Mouse (Mus musculus) splenic B cell, adult 2 months (primary cell): ENCODE data around the gene Pfn1.

Experiments
- DNase-seq: peaks from one replicate; pipeline ENCODE4 v3.0.0-alpha.2; 2011; ENCODE audit warnings: low read depth, low spot score
- H3K27me3 ChIP-seq: 2 replicates; pipeline ENCODE4 v1.6.1; 2012; ENCODE audit warnings: mild to moderate bottlenecking, low read length, moderate library complexity, mixed read lengths; ENCODE audit not compliant: control insufficient read depth, poor library complexity, insufficient read depth, severe bottlenecking
- H3K36me3 ChIP-seq: 2 replicates; pipeline ENCODE4 v1.6.1; 2012; ENCODE audit warnings: mild to moderate bottlenecking, low read length, moderate library complexity, mixed read lengths; ENCODE audit not compliant: control insufficient read depth, poor library complexity, insufficient read depth, severe bottlenecking

Pfn1 gene

DNA sequence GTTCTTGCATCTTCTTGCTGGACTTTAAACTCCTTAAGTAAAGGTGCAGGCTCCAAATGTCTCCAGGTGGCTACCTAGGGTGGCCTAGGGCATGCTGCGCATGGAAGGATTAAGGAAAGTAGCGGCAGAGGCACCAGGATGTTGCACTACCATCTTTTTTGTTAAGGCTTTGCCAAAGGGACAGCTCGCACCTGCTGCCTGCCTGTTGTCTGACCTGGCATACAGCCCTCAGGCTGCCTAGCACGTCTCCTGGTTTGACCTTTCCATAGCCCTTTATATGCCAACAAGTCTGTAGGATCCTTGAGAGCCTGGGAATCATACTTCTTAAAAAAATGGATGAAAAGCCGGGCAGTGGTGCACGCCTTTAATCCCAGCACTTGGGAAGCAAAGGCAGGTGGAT, 11.4 kb downstream of the Pfn1 start:
- no peak for DNase-seq
- no peaks in the 10 kb centered on the region for H3K27me3 ChIP-seq
- peaks cover 6% of the 10 kb centered on the region; the same call in 1 of the 2 replicates for H3K36me3 ChIP-seq

DNA sequence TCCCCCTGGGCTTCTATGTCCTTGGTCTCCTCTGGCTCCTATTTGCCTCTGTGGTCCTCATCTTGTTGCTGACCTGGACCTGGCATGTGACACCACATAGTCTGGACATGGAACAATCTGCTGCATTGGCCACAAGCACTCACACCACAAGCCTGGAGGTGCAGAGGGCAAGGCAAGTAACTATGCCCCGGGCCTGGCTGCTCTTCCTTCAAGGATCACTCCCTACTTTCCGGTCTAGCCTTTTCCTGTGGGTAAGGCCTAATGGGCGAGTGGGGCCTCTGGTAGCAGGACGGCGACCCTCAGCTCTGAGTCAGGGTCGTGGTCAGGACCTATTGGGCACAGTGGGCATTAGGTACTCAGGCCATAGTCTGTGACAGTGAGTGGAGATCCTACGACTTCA, 13.2 kb downstream of the Pfn1 start:
- H3K36me3 ChIP-seq, result peaks cover 6% of the 10 kb centered on the region; the same call in 1 of the 2 replicates
- no peaks in the 10 kb centered on the region for H3K27me3 ChIP-seq
- no peak for DNase-seq

DNA sequence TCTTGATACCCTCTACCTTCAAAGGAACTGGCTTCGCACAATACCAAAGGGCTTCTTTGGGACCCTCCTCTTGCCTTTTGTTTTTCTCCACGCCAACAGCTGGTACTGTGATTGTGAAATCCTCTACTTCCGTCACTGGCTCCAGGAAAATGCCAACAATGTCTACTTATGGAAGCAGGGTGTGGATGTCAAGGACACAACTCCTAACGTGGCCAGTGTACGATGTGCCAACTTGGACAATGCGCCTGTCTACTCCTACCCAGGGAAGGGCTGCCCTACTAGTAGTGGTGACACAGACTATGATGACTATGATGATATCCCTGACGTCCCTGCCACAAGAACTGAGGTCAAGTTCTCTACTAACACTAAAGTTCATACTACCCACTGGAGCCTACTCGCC, 14.5 kb downstream of the Pfn1 start:
- peaks cover 6% of the 10 kb centered on the region; the same call in 1 of the 2 replicates for H3K36me3 ChIP-seq
- DNase-seq, result no peak
- H3K27me3 ChIP-seq, result no peaks in the 10 kb centered on the region

DNA sequence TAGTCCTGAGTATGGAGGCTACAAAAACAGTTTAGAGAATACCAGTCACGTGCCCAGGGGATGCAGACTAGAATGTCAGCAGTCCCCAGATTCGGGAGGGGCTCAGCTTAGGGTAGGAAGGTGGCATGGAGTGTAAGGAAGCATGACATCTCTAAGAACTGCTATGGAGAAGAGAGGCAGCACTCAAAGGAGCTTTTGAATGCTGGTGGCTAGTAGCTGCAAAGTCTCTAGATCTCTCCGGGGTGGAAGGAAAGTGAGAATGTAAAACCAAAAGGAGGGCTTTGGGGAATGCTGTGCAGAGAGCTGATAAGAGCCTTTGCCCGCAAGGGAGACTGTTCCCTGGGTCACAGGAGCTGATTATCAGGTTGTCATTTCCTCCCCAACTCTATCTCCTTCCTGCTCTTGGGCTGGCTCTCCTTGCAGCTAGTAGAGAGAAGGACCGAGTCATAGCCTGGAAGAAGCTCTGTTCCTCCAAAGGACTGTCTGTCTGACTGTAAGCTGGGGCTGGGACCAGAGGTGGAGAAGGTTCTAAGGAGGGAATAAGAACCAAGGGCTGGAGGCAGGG, 15.6 kb downstream of the Pfn1 start, which contains the start of gene Gp1ba:
Gene Gp1ba, plus strand, starts transcription at position 409 of the 565 bp plus-strand sequence.
- H3K36me3 ChIP-seq, result 0 out of 2 replicates have a peak, but pooled peaks cover 2% of the 10 kb centered on the region
- no peak for DNase-seq
- H3K27me3 ChIP-seq, result no peaks in the 10 kb centered on the region

DNA sequence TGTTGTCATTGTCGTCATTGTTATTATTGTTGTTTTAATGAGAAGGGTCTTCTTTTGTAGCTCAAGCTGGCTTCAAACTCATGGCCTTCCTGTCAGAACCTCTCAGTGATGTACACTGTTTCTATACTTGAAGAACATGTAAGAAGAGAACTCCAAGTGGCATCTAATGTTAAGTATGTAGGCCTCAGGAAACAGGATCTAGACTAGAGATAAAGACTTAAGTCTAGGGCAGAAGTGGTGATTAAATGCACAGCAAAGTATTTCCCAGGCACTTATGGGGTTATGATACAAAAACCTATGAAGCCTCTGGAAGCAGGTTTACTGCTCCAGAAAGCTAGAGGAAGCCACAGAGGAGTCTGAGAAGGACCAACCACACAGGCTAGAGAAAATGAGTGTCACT, 16.2 kb downstream of the Pfn1 start:
- Histone ChIP-seq H3K27me3 (no peaks in the 10 kb centered on the region), H3K36me3 (0 out of 2 replicates have a peak, but pooled peaks cover 2% of the 10 kb centered on the region)
- DNase-seq, result no peak

DNA sequence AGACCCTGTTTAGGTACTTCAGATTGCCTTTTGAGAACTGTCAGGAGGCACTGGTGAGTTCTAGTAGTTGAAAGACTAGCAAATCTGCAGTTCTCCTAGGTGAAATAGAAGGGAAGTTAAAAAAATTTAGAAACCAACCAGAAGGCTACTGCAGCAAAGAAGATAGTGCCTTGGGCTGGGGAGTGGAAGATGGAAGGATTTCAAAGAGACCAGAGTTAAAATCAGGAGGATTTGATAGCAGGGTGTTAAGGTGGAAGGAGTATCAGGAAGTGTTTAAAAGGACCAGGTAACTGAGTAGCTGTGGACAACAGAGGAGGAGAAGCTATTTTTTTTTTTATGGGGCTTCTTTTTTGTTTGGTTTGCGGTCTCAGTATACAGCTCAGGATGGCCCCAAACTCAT, 16.7 kb downstream of the Pfn1 start:
- no peak for DNase-seq
- H3K36me3 ChIP-seq, result no peaks in the 10 kb centered on the region
- no peaks in the 10 kb centered on the region for H3K27me3 ChIP-seq

DNA sequence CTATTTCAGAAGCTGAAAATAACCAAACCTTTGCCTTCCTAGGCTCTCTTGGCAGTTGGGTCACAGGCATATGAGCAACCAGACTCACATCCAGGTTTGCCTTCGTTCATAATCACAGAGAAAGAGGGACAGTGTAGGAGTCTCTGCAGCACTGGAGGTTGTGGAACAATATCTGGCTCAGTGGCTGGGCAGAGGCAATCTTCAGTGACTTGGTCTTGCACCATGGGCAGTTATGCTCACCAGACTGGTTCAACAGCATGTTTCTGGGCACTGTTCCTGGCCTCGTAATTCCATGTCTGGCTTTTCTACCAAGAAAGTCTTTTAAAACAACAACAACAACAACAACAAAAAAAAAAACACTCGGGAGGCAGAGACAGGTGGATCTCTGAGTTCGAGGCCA, 18.8 kb downstream of the Pfn1 start:
- no peaks in the 10 kb centered on the region for H3K27me3 ChIP-seq
- H3K36me3 ChIP-seq, result no peaks in the 10 kb centered on the region
- no peak for DNase-seq

DNA sequence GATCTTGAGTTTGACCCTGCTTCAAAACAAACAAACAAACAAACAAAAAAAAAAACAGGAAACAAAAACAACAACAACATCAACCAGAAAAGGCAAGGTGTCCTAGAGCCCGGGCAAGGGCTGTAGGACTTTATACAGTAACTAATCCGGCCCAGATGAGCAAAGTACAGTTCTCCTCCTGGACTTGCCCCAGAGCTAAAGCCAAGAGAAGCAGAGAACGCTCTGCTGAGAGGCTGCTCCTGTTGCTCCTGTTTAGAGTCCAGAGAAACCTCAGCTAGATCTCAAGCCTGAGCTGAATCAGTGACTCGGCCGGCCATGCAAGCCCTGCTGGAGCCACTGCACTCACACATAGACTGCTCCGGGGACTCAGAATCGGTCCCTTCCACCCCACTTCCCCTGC, 24.3 kb downstream of the Pfn1 start:
- no peak for DNase-seq
- Histone ChIP-seq H3K27me3 (no peaks in the 10 kb centered on the region), H3K36me3 (no peaks in the 10 kb centered on the region)

DNA sequence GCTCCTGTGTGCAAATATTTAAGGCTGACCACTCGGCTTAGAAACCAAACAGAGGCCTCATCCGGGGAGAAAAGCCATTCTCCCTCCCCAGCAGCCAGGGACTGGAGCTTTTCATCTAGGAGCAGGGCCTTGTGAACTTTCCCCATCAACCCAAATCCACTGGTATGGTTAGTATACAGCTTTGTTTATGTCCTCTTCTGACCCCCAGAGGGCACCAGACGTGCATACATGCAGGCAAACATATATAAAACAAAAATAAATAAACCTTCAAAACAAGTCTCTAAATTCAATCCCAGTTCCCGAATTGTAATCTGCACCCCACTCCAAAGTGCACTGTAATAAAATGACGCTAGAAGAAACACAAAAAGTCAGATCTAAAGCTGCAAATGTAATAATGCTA, 24.9 kb downstream of the Pfn1 start:
- DNase-seq, result peak; percentile 78
- no peaks in the 10 kb centered on the region for H3K27me3 ChIP-seq
- H3K36me3 ChIP-seq, result no peaks in the 10 kb centered on the region

DNA sequence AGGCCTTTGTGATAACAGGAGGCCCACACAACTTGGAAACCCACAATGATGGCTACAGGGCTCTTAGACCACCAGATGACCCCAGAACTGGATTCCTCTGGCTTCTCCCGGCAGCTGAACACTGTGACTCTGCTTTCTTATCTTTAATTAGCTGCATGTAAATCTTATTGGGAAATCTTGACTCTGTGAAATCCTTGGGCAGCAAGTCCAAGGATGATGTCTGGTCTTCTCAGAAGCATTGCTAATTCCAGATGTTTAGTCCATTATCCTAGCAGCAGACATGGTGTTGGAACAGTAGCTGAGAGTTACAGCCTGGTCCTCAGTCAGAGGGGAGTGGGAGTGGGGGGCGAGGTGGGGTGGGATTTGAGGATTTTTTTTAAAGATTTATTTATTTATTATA, 26.0 kb downstream of the Pfn1 start:
- DNase-seq, result no peak
- Histone ChIP-seq H3K36me3 (no peaks in the 10 kb centered on the region), H3K27me3 (no peaks in the 10 kb centered on the region)

DNA sequence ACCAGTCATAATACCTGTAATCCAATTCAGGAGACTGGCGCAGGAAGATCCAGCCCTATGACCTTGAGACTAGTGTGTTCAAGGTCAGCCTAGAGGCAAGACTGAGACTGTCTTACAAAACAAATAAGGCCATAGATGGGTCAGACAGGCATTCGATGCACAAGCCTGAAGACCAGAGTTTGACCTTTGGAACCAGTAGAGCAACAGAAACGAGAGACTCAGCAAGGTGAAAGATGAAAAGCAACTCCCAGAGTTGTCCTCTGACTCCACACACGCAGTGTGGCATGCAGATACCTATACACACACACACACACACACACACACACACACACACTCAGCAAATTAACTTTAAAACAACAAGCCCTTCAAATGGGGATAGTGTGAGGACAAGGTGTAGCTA, 27.6 kb downstream of the Pfn1 start:
- no peaks in the 10 kb centered on the region for H3K36me3 ChIP-seq
- no peaks in the 10 kb centered on the region for H3K27me3 ChIP-seq
- DNase-seq, result no peak

DNA sequence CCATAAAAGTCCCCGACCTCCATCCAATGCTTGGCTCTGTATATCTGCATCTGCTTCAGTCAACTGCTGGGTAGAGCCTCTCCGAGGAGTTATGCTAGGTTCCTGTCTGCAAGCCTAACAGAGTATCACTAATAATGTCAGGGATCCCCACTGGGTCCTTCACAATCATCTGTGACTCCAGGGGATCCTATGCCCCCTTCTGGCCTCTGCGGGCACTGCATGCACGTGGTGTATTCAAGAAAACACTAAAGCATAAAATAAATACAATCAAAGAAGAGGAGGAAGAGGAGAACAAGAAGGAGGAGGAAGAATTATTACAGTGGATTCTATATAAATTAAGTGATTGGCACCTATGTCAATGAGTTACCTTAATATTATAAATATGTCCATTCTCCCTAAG, 29.0 kb downstream of the Pfn1 start:
- Histone ChIP-seq H3K36me3 (no peaks in the 10 kb centered on the region), H3K27me3 (no peaks in the 10 kb centered on the region)
- DNase-seq, result peak; percentile 75

DNA sequence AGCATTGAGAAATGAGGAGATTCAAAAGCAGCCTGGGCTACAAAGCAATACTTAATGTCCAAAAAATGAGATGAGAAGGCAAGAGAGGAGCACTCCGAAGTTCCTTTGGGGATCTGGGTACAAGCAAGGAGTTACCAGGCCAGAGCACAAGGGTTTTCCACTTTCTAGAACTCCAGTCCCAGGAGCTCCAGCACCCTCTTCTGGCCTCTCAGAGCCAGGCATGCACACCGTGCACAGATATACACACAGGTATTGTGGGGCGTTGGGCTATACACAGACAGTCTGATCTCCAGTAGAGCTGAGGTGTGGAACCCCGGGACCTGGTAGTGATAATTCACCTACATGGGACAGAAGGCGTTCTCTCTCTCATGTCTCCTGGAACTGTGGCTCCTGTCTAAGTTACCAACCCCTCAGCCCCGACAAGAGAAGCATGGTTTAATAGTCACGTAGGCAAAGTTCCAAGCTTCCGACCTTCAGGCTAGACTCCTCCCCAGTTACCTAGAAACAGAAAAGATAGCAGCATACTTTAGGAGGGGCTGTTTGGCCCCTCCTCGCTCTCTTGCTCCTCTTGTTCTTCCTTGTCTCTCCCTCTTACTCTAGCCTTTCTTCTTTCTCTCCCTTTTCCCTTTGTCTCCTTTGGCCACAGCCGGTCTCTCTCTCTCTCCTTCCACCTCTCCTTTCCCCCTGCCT, 31.2 kb downstream of the Pfn1 start:
- DNase-seq, result no peak
- no peaks in the 10 kb centered on the region for H3K27me3 ChIP-seq
- no peaks in the 10 kb centered on the region for H3K36me3 ChIP-seq

DNA sequence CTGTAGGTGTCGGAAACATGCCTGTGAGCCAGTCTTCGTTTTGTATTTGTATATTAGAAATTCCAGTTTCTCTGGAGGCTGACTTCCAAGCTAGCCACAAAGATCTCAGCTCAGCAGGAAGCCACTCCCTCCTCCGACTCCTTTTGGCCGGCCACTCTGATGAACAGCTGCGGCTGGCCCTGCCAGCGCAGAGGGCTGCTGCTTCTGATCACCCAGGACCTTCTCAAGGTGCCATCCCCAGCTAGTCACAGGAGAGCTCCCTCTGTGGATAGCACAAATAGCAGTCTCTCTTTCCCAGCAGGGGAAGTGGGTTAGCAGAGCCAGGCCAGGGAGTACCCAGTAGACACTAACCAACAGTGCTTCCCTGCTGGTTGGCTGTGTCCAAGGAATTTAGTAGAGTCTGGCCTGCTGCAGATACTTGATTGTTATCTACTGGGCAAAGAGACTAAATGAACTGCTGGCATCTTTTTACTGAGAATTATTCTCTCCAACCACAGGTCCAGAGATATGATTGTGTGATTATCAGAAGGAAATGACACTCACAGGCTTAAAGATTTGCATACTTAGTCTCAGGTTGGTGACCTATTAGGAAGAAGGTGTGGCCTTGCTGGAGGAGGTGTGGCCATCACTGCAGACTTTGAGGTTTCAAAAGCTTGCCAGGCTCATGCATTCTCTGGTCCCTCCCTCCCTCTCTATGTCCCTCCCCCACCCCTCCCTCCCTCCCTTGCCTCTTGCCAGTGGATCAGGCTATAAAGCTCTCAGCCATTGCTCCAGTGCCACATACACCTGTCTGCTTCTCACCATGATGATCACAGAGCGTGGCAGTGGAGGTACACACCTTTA, 32.3 kb downstream of the Pfn1 start:
- no peaks in the 10 kb centered on the region for H3K36me3 ChIP-seq
- H3K27me3 ChIP-seq, result no peaks in the 10 kb centered on the region
- DNase-seq, result peak; percentile 64

DNA sequence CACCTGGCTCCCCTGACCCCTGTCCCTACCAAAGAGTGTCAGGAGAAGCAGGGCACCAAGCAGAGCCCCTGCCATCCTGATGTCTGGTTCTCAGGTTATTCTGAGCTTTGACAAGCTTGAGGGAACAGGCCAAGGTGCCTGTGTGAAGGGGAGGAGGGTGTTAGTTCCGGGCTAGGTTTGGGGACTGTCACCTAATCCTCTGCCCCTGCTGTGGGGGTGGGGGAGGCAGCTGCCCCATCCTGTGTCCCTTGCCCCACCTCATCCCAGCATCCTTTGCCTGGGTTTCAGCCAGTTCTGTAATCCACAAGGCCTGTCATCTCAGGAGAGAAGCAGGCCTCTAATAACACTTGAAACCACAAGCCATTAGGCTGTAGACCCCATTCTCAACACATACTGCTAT, 35.3 kb downstream of the Pfn1 start, which contains the start of gene Chrne:
Gene Chrne, minus strand, starts transcription at position 116 of the 400 bp plus-strand sequence.
- Histone ChIP-seq H3K27me3 (no peaks in the 10 kb centered on the region), H3K36me3 (no peaks in the 10 kb centered on the region)
- no peak for DNase-seq
